Mouse (Mus musculus): ENCODE measurements around the gene Crebzf.

Gene Crebzf

GRCm38 (mm10) chr7:90476313-90477245, 34.0 kb downstream of the Crebzf start, which contains the start of gene Dlg2:
TSS of gene Dlg2 (plus strand) at chr7:90476672.
- DNase-seq (ENCODE audit: low spot score) = no peak

GRCm38 (mm10) chr7:90482607-90483006, 40.1 kb downstream of the Crebzf start:
- no peak for DNase-seq (ENCODE audit: low spot score)
